Mouse (Mus musculus) cerebellum, adult 2 months (tissue): ENCODE results near the gene Guca1b.

Source experiments
- CTCF ChIP-seq: fragments of 200-500 bp; IDR thresholded peaks from 2 replicates; pipeline ENCODE4 v1.5.1; 2011; ENCODE audit warnings: low read depth, mild to moderate bottlenecking, control low read depth, low read length, moderate library complexity, borderline replicate concordance; ENCODE audit not compliant: insufficient read depth
- POLR2A ChIP-seq: fragments of 200-500 bp; IDR thresholded peaks from 2 replicates; pipeline ENCODE4 v1.6.1; 2011; ENCODE audit warnings: low read length, control low read depth, borderline replicate concordance; ENCODE audit not compliant: insufficient read depth

DNA sequence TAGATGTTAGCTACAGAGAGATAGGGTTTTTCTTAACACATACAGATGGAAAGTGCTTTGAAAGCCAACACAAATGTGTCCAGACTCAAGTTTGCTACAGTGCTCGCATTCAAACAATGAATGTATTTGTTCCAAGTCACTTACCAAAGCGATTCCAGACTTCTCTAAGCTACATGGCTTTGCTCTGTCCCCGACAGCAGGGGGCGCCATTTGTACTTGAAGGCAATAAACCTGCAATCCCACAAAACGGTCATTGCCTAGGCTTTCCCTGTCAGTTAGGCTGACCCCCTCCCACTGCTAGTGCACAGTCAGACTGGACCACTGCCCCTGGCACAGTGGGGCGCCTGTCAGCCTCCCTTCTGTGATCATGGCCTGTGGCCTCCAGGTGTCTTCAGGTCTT, 25.2 kb upstream of the Guca1b start:
- TF ChIP-seq CTCF (peak; percentile 45), POLR2A (no peak)
